Mouse (Mus musculus) midbrain, embryonic 16.5 days (tissue): ENCODE measurements around the gene Vmac. TPM values are rescaled to one million over a fixed set of nuclear protein-coding genes. Genes with fewer than 3 reads are reported as not detected.

ENCODE experiments used
- ATAC-seq: fragments of 200-750 bp; cut with Nextera tagmentation; 2 replicates; pipeline ENCODE4 v1.8.0; 2017; ENCODE audit warnings: moderate TSS enrichment
- H3K27ac ChIP-seq: fragments of 300-500 bp; sonication (generic); 2 replicates; pipeline ENCODE4 v1.5.1; 2014; ENCODE audit warnings: mild to moderate bottlenecking, low read length, mixed read lengths
- H3K27me3 ChIP-seq: fragments of 300-500 bp; sonication (generic); 2 replicates; pipeline ENCODE4 v1.6.1; 2014; ENCODE audit warnings: low read depth, low read length, mixed read lengths; ENCODE audit not compliant: control insufficient read depth, insufficient read depth
- H3K36me3 ChIP-seq: fragments of 300-500 bp; sonication (generic); 2 replicates; pipeline ENCODE4 v1.6.1; 2014; ENCODE audit warnings: mild to moderate bottlenecking, low read length, moderate library complexity, mixed read lengths; ENCODE audit not compliant: control insufficient read depth, insufficient read depth
- H3K4me1 ChIP-seq: fragments of 300-500 bp; sonication (generic); 2 replicates; pipeline ENCODE4 v1.6.1; 2014; ENCODE audit warnings: mild to moderate bottlenecking, low read length, mixed read lengths; ENCODE audit not compliant: control insufficient read depth, insufficient read depth
- H3K4me2 ChIP-seq: fragments of 300-500 bp; sonication (generic); 2 replicates; pipeline ENCODE4 v1.6.1; 2014; ENCODE audit warnings: mild to moderate bottlenecking, low read length, mixed read lengths
- H3K4me3 ChIP-seq: fragments of 300-500 bp; sonication (generic); 2 replicates; pipeline ENCODE4 v1.5.1; 2014; ENCODE audit warnings: low read depth, mild to moderate bottlenecking, low read length, moderate library complexity, mixed read lengths
- H3K9ac ChIP-seq: fragments of 300-500 bp; sonication (generic); 2 replicates; pipeline ENCODE4 v1.6.1; 2014; ENCODE audit warnings: low read depth, low read length, mixed read lengths
- H3K9me3 ChIP-seq: fragments of 300-500 bp; sonication (generic); replicated peaks from 2 replicates; pipeline ENCODE4 v1.6.1; 2014; ENCODE audit warnings: mild to moderate bottlenecking, low read length, mixed read lengths; ENCODE audit not compliant: control insufficient read depth, poor library complexity, severe bottlenecking
- WGBS: fragments of 180-500 bp; shearing (Covaris S2); extraction: QIAGEN DNeasy Blood & Tissue Kit; methylation state at CpG from one replicate; pipeline ENCODE4 v1.1.7; 2014; 5-methylcytosine and 5-hydroxymethylcytosine counted together
- polyA plus RNA-seq: library from polyadenylated mRNA; unstranded; fragments of >200 nt; fragmentation: Nextera tagmentation; extraction: Ambion mirVana; gene quantifications from 2 replicates; pipeline ENCODE4 v1.2.1, GENCODE M21; 2015

Vmac gene
- polyA plus RNA-seq, 1 experiment from 2014 or later, result 16.1 TPM

- Histone ChIP-seq H3K36me3 (peaks cover 67% of the 10 kb centered on the region), H3K9me3 (no peaks in the 10 kb centered on the region), H3K4me2 (no peak overlapping the region), H3K4me1 (no peaks in the 10 kb centered on the region), H3K9ac (no peak overlapping the region), H3K27me3 (no peaks in the 10 kb centered on the region), H3K4me3 (no peak overlapping the region), H3K27ac (no peak overlapping the region)
- ATAC-seq, result no peak
- WGBS, result 100% methylated on average over 1 of the region's 1 CpGs
Measured at GRCm38 (mm10) chr17:56706515-56706914, 11.3 kb downstream of the Vmac start.

- H3K4me3 ChIP-seq, result no peak overlapping the region
- H3K27me3 ChIP-seq, result no peaks in the 10 kb centered on the region
- H3K4me1 ChIP-seq, result no peaks in the 10 kb centered on the region
- no peak for ATAC-seq
- no peak overlapping the region for H3K9ac ChIP-seq
- WGBS, result 87% methylated on average over 4 of the region's 4 CpGs
- H3K9me3 ChIP-seq, result no peaks in the 10 kb centered on the region
- no peak overlapping the region for H3K4me2 ChIP-seq
- no peak overlapping the region for H3K27ac ChIP-seq
- peaks cover 64% of the 10 kb centered on the region for H3K36me3 ChIP-seq
Measured at GRCm38 (mm10) chr17:56703038-56703437, 14.8 kb downstream of the Vmac start.

- Histone ChIP-seq H3K9me3 (no peaks in the 10 kb centered on the region), H3K4me3 (no peak overlapping the region), H3K4me2 (no peak overlapping the region), H3K36me3 (peaks cover 55% of the 10 kb centered on the region), H3K4me1 (no peaks in the 10 kb centered on the region), H3K9ac (no peak overlapping the region), H3K27me3 (no peaks in the 10 kb centered on the region), H3K27ac (no peak overlapping the region)
- ATAC-seq, result no peak
- 96% methylated on average over 2 of the region's 2 CpGs for whole genome bisulfite sequencing
Measured at GRCm38 (mm10) chr17:56700451-56700850, 17.4 kb downstream of the Vmac start.

GRCm38 (mm10) chr17:56693851-56694310, 23.9 kb downstream of the Vmac start:
- ATAC-seq, result peak; percentile 39
- no peak overlapping the region for H3K4me3 ChIP-seq
- H3K4me1 ChIP-seq, result peaks cover 4% of the 10 kb centered on the region; the same call in 1 of the 2 replicates
- peaks cover 30% of the 10 kb centered on the region for H3K36me3 ChIP-seq
- WGBS, result 55% methylated on average over 6 of the region's 6 CpGs
- H3K4me2 ChIP-seq, result no peak overlapping the region
- peak overlapping the region; percentile 30 for H3K27ac ChIP-seq
- no peaks in the 10 kb centered on the region for H3K27me3 ChIP-seq
- no peak overlapping the region for H3K9ac ChIP-seq
- no peaks in the 10 kb centered on the region for H3K9me3 ChIP-seq

GRCm38 (mm10) chr17:56693395-56693794, 24.4 kb downstream of the Vmac start:
- WGBS, result 63% methylated on average over 1 of the region's 1 CpGs
- Histone ChIP-seq H3K27ac (peak overlapping the region; percentile 30; the same call in 1 of the 2 replicates), H3K4me2 (no peak overlapping the region), H3K4me3 (no peak overlapping the region), H3K4me1 (peaks cover 4% of the 10 kb centered on the region; the same call in 1 of the 2 replicates), H3K36me3 (peaks cover 25% of the 10 kb centered on the region), H3K27me3 (no peaks in the 10 kb centered on the region), H3K9me3 (no peaks in the 10 kb centered on the region), H3K9ac (no peak overlapping the region)
- no peak for ATAC-seq

GRCm38 (mm10) chr17:56688689-56689088, 29.1 kb downstream of the Vmac start:
- Histone ChIP-seq H3K27ac (no peak overlapping the region), H3K9me3 (no peaks in the 10 kb centered on the region), H3K27me3 (no peaks in the 10 kb centered on the region), H3K4me3 (no peak overlapping the region), H3K4me2 (no peak overlapping the region), H3K9ac (no peak overlapping the region), H3K36me3 (peaks cover 15% of the 10 kb centered on the region), H3K4me1 (peaks cover 4% of the 10 kb centered on the region; the same call in 1 of the 2 replicates)
- WGBS, result 91% methylated on average over 2 of the region's 2 CpGs
- no peak for ATAC-seq

- no peak overlapping the region for H3K4me3 ChIP-seq
- no peaks in the 10 kb centered on the region for H3K9me3 ChIP-seq
- H3K4me2 ChIP-seq, result no peak overlapping the region
- no peak for ATAC-seq
- no peaks in the 10 kb centered on the region for H3K27me3 ChIP-seq
- H3K36me3 ChIP-seq, result peaks cover 14% of the 10 kb centered on the region
- no peaks in the 10 kb centered on the region for H3K4me1 ChIP-seq
- no peak overlapping the region for H3K27ac ChIP-seq
- no peak overlapping the region for H3K9ac ChIP-seq
Measured at GRCm38 (mm10) chr17:56688045-56688444, 29.8 kb downstream of the Vmac start.

- 92% methylated on average over 4 of the region's 4 CpGs for WGBS
- no peak for ATAC-seq
- no peaks in the 10 kb centered on the region for H3K27me3 ChIP-seq
- peaks cover 17% of the 10 kb centered on the region for H3K36me3 ChIP-seq
- no peaks in the 10 kb centered on the region for H3K4me1 ChIP-seq
- H3K9me3 ChIP-seq, result no peaks in the 10 kb centered on the region
- H3K9ac ChIP-seq, result no peak overlapping the region
- no peak overlapping the region for H3K27ac ChIP-seq
- no peak overlapping the region for H3K4me3 ChIP-seq
- no peak overlapping the region for H3K4me2 ChIP-seq
Measured at GRCm38 (mm10) chr17:56686801-56687200, 31.0 kb downstream of the Vmac start.

GRCm38 (mm10) chr17:56684649-56685048, 33.2 kb downstream of the Vmac start:
- no peaks in the 10 kb centered on the region for H3K4me1 ChIP-seq
- ATAC-seq, result no peak
- H3K9me3 ChIP-seq, result no peaks in the 10 kb centered on the region
- peaks cover 17% of the 10 kb centered on the region for H3K36me3 ChIP-seq
- 86% methylated on average over 2 of the region's 2 CpGs for WGBS
- no peak overlapping the region for H3K9ac ChIP-seq
- H3K4me2 ChIP-seq, result no peak overlapping the region
- no peaks in the 10 kb centered on the region for H3K27me3 ChIP-seq
- H3K4me3 ChIP-seq, result no peak overlapping the region
- H3K27ac ChIP-seq, result no peak overlapping the region
